Mouse (Mus musculus) embryo, embryonic 9.5 days (tissue): ENCODE measurements at regions not wholly inside any gene's neighbourhood (a gene's known extent, or its start where the extent isn't known, plus 50 kb on each side); places are given as distances from the start of the nearest gene placed in this dataset.

ENCODE experiments used
- DNase-seq: peaks from one replicate; pipeline ENCODE4 v3.0.0-alpha.2; 2017; ENCODE audit errors: extremely low spot score

DNA sequence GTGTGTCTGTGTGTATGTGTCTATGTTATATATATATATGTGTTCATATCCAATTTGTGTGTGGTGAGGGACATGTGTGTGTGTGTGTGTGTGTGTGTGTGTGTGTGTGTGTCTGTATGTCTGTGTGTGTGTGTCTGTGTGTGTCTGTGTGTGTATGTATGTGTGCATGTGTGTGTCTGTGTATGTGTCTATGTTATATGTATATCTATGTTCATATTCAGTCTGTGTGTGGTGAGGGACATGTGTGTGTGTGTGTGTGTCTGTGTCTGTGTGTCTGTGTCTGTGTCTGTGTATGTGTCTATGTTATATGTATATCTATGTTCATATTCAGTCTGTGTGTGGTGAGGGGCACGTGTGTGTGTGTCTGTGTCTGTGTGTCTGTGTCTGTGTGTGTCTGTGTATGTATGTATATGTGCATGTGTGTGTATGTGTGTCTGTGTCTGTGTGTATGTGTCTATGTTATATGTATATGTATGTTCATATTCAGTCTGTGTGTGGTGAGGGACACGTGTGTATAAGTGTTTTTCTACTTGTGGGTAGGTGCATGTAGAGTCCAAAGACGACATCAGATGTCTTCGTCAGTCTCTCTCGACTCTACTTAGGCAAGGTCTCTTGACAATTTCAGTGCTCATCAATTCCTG is 370.5 kb upstream of the Slc7a11 start:
- no peak for DNase-seq

GRCm38 (mm10) chr3:50815716-50816115 is 372.3 kb upstream of the Slc7a11 start:
- no peak for DNase-seq

DNA sequence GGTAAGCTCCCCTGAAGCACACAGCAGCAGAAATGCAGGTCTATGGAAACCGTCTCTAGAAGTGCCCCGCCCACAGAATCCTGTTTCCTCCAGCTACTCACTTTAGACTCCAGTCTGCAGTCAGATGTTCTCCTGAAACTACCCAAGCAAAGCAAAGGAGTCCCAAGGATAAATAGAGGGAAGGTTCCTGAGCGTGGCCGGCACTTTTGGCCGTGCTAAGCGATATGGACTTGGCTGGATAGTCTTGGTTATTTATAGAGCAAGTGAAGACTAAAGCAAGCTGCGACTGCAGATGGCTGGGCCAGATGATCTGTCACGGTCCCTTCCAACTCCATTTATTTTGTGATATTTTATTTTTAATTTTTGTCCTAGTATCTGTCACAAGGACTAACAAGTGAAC is 373.1 kb upstream of the Slc7a11 start:
- no peak for DNase-seq

DNA sequence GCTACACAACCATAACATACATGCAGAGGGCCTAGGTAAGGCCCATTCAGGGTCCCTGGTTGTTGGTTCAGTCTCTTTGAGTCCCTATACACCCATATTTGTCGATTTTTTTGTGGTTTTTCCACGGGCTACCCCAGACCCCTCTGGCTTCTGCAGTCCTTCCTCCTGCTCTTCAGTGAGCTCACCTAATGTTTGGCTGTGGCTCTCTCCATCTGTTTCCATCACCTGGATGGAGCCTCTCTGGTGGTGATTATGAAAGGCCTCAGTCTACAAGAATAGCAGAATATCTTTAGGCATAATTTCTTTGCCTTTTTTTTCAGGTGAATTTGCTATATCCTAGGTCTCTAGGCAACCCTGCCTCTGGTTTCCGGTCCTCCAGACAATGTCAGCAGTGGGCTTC is 373.9 kb upstream of the Slc7a11 start:
- no peak for DNase-seq

- no peak for DNase-seq
Measured at GRCm38 (mm10) chr3:50820776-50821175, 377.4 kb upstream of the Slc7a11 start.

DNA sequence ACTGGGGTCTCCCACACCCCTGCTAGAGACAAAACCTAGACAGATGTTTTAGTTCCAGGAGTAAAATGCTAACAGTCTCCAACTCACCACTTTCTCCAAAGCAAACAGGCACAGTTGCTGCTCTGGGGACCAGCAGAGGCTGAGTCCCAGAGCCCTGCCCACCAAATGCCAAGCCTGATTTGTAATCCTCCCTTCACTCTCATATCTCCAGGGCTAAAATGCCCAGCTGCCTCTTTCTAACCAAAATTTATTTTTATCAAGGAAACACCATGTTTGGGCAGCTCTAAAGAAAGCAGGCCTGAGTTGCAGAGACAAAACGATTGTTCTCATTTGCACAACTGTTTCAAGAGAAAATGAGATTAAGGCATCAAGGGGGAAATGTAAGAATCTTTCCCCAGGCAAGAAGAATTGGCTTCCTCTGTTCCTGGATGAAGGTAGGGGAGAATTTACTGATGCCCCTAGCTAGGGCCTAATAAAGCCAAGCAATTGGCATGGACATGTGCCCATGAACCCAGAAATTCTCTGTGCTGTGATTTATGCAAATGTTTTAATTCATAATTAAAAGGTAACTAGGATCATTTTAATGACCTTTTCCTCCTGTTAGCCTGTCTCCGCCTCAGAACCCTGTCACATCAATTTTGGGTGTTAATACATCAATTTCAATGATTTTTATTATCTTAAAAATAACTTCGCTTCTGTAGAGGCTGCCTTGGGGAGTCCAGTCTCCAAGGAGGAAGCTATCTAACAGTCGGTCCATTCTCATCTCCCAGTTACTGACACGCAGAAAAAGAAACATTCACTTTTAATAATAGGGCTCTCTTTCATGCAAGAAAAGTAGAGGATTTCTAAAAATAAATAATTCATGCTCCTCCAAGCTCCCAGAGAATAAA is 382.4 kb upstream of the Slc7a11 start:
- DNase-seq = no peak

GRCm38 (mm10) chr3:50826424-50826819 is 383.0 kb upstream of the Slc7a11 start:
- DNase-seq = no peak

DNA sequence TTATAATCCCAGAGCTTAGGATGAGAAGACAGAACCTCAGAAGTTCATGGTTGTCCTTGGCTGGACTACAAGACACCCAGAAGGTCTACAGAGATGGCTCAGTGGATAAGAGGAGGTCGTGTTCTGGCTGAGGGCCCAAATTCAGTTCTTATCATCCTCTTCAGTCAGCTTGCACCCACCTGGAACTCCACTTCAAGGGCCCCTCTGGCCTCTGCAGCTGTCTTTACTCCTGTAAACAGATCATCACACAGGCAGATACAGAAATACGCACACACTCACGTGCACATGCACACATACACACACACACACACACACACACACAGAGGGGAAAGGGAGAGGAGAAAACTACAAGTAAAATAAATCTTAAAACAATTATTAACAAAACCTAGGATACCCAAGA is 385.8 kb upstream of the Slc7a11 start:
- DNase-seq = no peak

DNA sequence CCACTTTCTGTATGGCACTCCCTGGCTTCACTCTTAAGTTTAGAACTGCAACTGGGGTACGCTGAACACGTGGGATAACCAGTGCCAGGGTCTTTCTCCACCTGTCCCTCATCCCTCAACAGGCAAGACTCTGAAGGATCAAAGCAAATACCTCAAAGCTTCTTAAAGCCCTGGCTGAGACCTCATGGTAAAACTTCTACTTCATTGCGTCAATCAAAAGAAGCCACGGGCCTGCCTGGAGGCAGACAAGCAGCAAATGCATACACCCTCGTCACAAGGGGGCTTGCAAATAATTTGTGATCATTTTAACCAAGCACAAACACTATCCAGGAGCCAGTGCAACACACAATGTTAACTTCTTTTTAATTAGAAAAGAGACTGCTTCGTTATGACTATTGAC is 387.0 kb upstream of the Slc7a11 start:
- DNase-seq = no peak

DNA sequence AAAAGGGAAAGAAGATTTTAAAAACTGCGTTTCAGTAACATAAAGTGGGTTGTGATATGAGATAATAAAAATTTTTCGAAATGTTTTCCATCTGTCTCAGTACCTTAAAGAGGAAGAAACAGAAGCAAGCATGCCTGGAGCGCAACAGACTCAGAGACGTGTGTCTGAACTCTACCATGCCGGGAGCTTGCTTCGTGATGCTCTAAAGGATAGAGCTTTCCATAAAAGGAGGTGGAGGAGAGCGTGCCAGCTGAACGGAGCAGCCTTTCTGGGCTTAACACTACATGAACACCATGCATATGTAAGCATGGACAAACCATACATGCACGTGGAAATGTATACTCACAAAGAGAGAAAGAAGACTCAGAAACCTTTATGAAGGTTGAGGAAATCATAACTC is 387.5 kb upstream of the Slc7a11 start:
- DNase-seq = no peak

DNA sequence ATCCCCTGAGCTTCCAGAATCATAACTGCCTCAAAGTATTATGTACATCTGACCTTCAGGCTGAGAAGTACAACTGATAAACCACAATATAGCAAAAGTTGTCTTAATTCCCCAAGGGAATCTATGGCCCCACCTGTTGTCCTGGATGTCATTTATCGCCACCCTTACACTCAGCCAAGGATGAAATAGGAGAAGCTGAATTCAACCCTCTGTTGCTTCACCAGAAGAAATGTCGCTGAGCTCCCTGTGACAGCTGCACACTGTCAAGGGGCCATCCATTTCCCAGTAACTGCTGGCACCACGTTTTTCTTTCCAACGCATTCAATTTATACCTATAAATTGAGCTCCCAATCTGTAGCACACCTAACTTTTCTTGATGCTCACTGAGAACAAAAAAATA is 382.0 kb upstream of the Noct start:
- no peak for DNase-seq

DNA sequence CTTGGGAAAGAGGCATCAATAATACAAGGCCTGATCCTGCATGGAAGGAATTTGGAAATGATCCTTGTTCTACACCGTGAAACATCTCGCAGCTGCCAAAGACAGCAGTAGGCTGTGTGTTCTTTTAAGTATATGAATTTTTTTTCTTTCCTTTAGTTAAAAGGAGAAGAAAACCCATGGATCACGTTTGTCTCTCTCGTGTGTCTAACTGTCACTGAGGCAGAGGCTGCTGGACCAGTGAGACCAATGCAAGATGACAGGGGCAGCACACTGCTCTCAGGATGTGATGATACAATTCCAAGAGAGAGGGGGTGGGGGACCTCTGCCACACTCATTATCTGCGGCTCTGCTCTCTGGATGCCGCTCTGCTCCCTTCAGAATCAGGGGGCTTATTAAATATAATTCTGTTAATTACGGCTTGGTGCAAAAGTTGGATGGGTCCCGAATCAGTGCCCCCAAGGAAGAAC is 379.4 kb upstream of the Noct start:
- no peak for DNase-seq

- no peak for DNase-seq
Measured at GRCm38 (mm10) chr3:50845311-50845710, 378.9 kb upstream of the Noct start.

DNA sequence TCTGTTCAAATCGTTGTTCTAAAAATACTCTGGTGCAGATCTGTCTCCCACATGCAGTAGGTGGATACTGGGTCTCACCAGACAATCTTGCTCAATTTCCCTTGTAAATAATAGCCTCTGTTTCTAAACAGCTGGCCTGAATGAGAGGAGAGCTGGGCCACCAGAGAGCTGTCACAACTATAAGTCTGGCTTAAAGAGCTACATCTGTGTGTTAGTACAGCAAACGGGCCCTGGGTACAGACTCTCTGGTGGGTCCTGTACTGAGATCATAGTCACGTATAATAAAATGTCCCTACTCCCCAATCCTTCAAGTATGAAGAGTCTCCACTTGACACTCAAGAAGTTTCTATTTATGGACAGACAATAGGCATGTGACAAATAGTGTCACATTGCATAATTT is 375.7 kb upstream of the Noct start:
- no peak for DNase-seq

GRCm38 (mm10) chr3:50851083-50851637 is 373.1 kb upstream of the Noct start:
- DNase-seq = no peak

DNA sequence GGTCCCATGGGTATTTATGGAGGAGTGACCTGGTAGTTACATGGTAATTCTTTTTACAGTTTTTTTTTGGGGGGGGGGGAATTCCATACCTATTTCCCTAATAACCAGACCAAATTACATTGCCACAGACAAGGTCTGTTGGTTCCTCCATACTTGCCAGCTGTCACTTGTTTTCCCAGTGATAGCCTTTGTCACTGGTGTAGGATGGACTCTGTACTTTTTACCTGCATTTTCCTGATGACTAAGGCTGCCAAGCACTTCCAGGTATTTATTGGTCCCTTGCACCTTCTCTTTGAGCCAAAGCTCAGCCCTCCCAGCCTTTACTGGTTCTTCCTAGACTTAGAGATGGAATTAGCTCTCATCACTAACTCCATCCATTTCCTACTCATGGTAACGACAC is 357.1 kb upstream of the Noct start:
- DNase-seq = no peak

DNA sequence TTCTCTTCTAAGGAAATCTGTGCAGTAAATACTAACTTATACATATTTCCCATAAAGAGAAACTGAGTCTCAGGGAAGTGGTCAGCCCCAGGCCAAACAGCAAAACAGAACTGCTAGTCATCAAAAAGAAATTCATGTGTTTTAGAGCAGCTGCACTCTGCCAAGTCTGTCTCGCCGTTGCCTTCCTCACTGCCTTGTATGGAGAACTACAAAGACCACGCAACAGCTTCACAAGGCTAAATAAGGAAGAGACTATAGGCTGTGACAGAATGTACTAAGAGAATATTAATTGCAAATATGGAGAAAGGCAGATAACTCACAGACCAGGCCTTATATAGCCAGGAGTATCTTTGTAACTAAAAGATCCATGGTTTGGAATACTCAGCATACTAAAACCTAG is 355.0 kb upstream of the Noct start:
- no peak for DNase-seq

DNA sequence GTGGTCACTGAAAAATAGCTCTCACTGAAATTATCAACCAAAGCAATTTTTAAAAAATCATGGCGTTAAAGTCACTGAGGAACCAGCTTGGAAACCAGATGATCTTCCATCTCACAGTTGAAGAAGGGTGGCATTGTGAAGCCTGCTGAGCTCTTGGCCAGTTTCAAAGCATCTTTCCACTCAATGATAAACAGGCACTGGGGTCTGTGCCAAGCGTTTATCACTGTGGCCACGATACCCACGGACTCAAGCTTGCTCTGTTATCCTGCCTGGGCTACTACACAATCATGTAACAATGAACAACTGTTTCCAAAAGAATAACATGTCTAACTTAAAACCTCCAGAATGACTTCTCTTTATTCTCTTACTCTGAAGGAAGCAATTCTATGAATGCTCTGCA is 345.2 kb upstream of the Noct start:
- no peak for DNase-seq

DNA sequence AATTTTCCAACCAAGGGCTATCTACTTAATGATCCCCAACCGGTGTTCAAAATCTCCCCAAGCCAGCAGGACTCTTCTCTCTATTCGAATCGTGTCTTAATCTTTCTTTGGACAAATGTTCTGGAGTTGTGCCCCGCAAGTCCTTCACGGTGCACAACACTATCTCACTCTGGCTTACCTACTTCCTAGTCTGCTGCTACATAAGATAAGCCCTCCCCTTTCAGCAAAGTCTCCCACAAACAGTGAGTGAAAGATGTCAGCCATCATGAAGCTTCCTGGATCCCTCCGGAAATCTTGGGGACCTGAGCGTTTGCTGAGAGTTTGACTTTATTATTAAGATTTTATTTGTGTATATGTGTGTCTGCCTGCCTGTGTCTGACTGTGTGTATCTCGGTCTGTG is 344.7 kb upstream of the Noct start:
- no peak for DNase-seq

DNA sequence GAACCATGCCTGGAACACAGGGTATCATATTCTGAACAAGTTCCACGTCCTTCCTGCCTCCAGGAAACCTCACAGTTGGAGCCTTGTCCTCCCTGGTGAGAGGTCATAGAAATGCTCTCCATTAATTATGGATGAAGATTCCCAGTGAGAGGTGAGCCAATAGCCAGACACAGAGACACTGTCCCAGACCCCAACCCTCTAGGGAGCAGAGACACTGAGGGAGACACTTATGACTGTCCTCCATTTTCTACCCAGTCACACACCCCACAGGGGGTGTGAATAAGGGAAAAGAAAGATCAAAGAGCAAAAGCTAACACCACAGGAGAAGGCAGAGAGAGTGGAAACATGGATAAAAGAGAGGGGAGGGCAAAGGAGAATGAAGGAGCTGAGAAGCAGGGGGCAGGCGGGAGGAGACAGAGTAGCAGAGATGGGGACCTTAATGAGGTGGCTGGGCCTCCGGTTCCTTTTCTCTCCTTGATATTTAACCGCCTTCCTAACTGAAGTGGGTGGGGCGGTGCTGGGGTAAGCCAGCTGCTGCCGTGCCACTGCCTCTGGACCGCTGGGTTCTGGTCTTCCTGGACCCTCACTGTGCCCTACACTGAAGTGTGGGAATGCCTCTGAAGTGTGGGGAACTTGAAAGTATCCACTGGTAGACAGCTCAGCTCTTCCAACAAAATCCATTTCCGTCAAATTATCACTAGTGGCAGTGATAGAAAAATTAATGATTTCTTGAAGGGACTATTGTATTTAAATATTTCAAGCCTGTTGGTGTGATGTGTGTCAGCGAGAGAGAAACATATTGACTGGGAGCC is 342.6 kb upstream of the Noct start:
- peak; percentile 21 for DNase-seq

- peak; percentile 32 for DNase-seq
Measured at GRCm38 (mm10) chr3:50882249-50882733, 342.0 kb upstream of the Noct start.

GRCm38 (mm10) chr3:50886336-50886735 is 337.9 kb upstream of the Noct start:
- DNase-seq = no peak
